Mouse (Mus musculus): ENCODE measurements around the gene Hist2h3b. TPM values are rescaled to one million over a fixed set of nuclear protein-coding genes. Genes with fewer than 3 reads are reported as not detected.
A peak's percentile ranks its signal among the peaks of the same experiment; 100 is the strongest.

Gene Hist2h3b
- polyA plus RNA-seq, 1 experiment from 2014 or later = 0.83 TPM

- peak; percentile 54 for DNase-seq (ENCODE audit: low read depth, low spot score)
- ChIA-PET CTCF (interaction anchor here (1.0 to 2.7 kb wide), 4 partner anchors 8 to 14 kb away, joined by 3 to 10 read pairs (median 6); partner anchors contain the start of genes Bola1 and Hist2h2ab), POLR2A (interaction anchor here (1.1 to 1.4 kb wide), 4 partner anchors 9 to 42 kb away, joined by 3 to 4 read pairs (median 4); no protein-coding TSS in a partner anchor)
- no peak for TF ChIP-seq CTCF (IDR thresholded peaks at IDR 0.05)
- ATAC-seq = peak; percentile 79
- in situ Hi-C loops (cut with MboI; ENCODE audit: low pct_unique_long_range_greater_than_20kb) = no loop called here
- H3K27me3 ChIP-seq = no peaks in the 10 kb centered on the region
These were observed 41.5 kb upstream of the Hist2h3b start for GRCm38 (mm10) chr3:96226695-96227648.

- H3K27me3 ChIP-seq = no peaks in the 10 kb centered on the region
- TF ChIP-seq CTCF (IDR thresholded peaks at IDR 0.05) = no peak
- POLR2A ChIA-PET = interaction anchor here (1.1 to 2.4 kb wide), 3 partner anchors 8 to 16 kb away, joined by 3 to 6 read pairs (median 6); partner anchors contain the start of genes Bola1, Hist2h2ab, Hist2h2ac and Hist2h2be
- no peak for ATAC-seq
- CTCF ChIA-PET = interaction anchor here (1.1 to 2.7 kb wide), 3 partner anchors 9 to 49 kb away, joined by 4 to 10 read pairs (median 8); partner anchors contain the start of genes Bola1 and Hist2h2ab
- no peak for DNase-seq (ENCODE audit: low read depth, low spot score)
- in situ Hi-C loops (cut with MboI; ENCODE audit: low pct_unique_long_range_greater_than_20kb) = no loop called here
These were observed 39.6 kb upstream of the Hist2h3b start for GRCm38 (mm10) chr3:96228828-96229227.

GRCm38 (mm10) chr3:96230404-96230803 lies 38.0 kb upstream of the Hist2h3b start:
- in situ Hi-C loops (cut with MboI; ENCODE audit: low pct_unique_long_range_greater_than_20kb) = no loop called here
- ATAC-seq = no peak
- TF ChIP-seq CTCF (IDR thresholded peaks at IDR 0.05) = no peak
- no peaks in the 10 kb centered on the region for H3K27me3 ChIP-seq
- no peak for DNase-seq (ENCODE audit: low read depth, low spot score)
- POLR2A ChIA-PET = interaction anchor here (2.4 kb wide), 1 partner anchor 10 kb away, joined by 6 read pairs; the partner anchor contains the start of genes Bola1, Hist2h2ab, Hist2h2ac and Hist2h2be
- CTCF ChIA-PET = interaction anchor here (0.7 kb wide), 1 partner anchor 9 kb away, joined by 4 read pairs; the partner anchor contains the start of genes Hist2h2ac and Hist2h2be

GRCm38 (mm10) chr3:96230910-96231757 lies 37.3 kb upstream of the Hist2h3b start:
- POLR2A ChIA-PET = interaction anchor here (0.6 to 2.4 kb wide), 3 partner anchors 11 to 26 kb away, joined by 3 to 6 read pairs (median 6); partner anchors contain the start of genes Bola1, Hist2h2ab, Hist2h2ac and Hist2h2be
- no peak for ATAC-seq
- no peaks in the 10 kb centered on the region for H3K27me3 ChIP-seq
- no peak for TF ChIP-seq CTCF (IDR thresholded peaks at IDR 0.05)
- CTCF ChIA-PET = no interaction called here
- no peak for DNase-seq (ENCODE audit: low read depth, low spot score)
- in situ Hi-C loops (cut with MboI; ENCODE audit: low pct_unique_long_range_greater_than_20kb) = no loop called here

- H3K27me3 ChIP-seq = no peaks in the 10 kb centered on the region
- ATAC-seq (no peak), DNase-seq (ENCODE audit: low read depth, low spot score) (no peak)
- in situ Hi-C loops (cut with MboI; ENCODE audit: low pct_unique_long_range_greater_than_20kb) = no loop called here
- CTCF ChIA-PET = interaction anchor here (1.0 kb wide), 1 partner anchor 12 kb away, joined by 4 read pairs; the partner anchor contains the start of genes Bola1 and Hist2h2ab
- POLR2A ChIA-PET = interaction anchor here (0.8 kb wide), 1 partner anchor 23 kb away, joined by 3 read pairs; no protein-coding TSS in a partner anchor
- TF ChIP-seq CTCF (IDR thresholded peaks at IDR 0.05) = no peak
These were observed 36.7 kb upstream of the Hist2h3b start for GRCm38 (mm10) chr3:96231758-96232120.

- H3K27me3 ChIP-seq = no peaks in the 10 kb centered on the region
- ChIA-PET CTCF (interaction anchor here (1.1 to 1.8 kb wide), 4 partner anchors 11 to 169 kb away, joined by 3 to 6 read pairs (median 4); partner anchors contain the start of genes Hist2h2ac and Hist2h2be), POLR2A (interaction anchor here (1.8 to 5.8 kb wide), 2 partner anchors 8 to 14 kb away, joined by 4 to 54 read pairs; partner anchors contain the start of genes Bola1, Hist2h2ab, Hist2h2ac and Hist2h2be)
- DNase-seq (ENCODE audit: low read depth, low spot score) (no peak), ATAC-seq (no peak)
- no peak for TF ChIP-seq CTCF (IDR thresholded peaks at IDR 0.05)
- in situ Hi-C loops (cut with MboI; ENCODE audit: low pct_unique_long_range_greater_than_20kb) = no loop called here
These were observed 33.5 kb upstream of the Hist2h3b start for GRCm38 (mm10) chr3:96234914-96235313.

GRCm38 (mm10) chr3:96235836-96236235 lies 32.6 kb upstream of the Hist2h3b start:
- in situ Hi-C loops (cut with MboI; ENCODE audit: low pct_unique_long_range_greater_than_20kb) = no loop called here
- no peak for DNase-seq (ENCODE audit: low read depth, low spot score)
- CTCF ChIA-PET = interaction anchor here (0.9 to 3.2 kb wide), 5 partner anchors 8 to 170 kb away, joined by 4 to 23 read pairs (median 6); partner anchors contain the start of genes Bola1, Hist2h2ab, Hist2h2ac and Hist2h2be
- no peak for ATAC-seq
- no peaks in the 10 kb centered on the region for H3K27me3 ChIP-seq
- TF ChIP-seq CTCF (IDR thresholded peaks at IDR 0.05) = no peak
- POLR2A ChIA-PET = interaction anchor here (1.5 to 5.8 kb wide), 3 partner anchors 9 to 28 kb away, joined by 4 to 54 read pairs (median 5); partner anchors contain the start of genes Bola1, Hist2h2ab, Hist2h2ac and Hist2h2be

GRCm38 (mm10) chr3:96236834-96237334 lies 31.6 kb upstream of the Hist2h3b start:
- in situ Hi-C loops (cut with MboI; ENCODE audit: low pct_unique_long_range_greater_than_20kb) = no loop called here
- no peak for DNase-seq (ENCODE audit: low read depth, low spot score)
- CTCF ChIA-PET = interaction anchor here (1.2 to 3.2 kb wide), 11 partner anchors 9 to 271 kb away, joined by 4 to 23 read pairs (median 6); partner anchors contain the start of genes Bola1, Hist2h2ab, Hist2h2ac and Hist2h2be

More at GRCm38 (mm10) chr3:96236834-96237334, 31.6 kb upstream of the Hist2h3b start:
- ATAC-seq = no peak
- H3K27me3 ChIP-seq = no peaks in the 10 kb centered on the region
- TF ChIP-seq CTCF (IDR thresholded peaks at IDR 0.05) = no peak
- POLR2A ChIA-PET = interaction anchor here (1.0 to 5.8 kb wide), 6 partner anchors 8 to 41 kb away, joined by 4 to 54 read pairs (median 4); partner anchors contain the start of genes Bola1, Hist2h2ab, Hist2h2ac and Hist2h2be

Data from Patski (cell line).